Mouse (Mus musculus): ENCODE results near the gene Cdkal1.

GRCm38 (mm10) chr13:29768104-29768503, 87.4 kb downstream of the Cdkal1 start:
- no peak for TF ChIP-seq CTCF (IDR thresholded peaks at IDR 0.05; ENCODE audit: borderline replicate concordance, control insufficient read depth, extremely low read depth, insufficient read depth, low read length, poor library complexity)
- TF ChIP-seq POLR2A (IDR thresholded peaks at IDR 0.05; ENCODE audit: control insufficient read depth, extremely low read depth, insufficient read depth, low read length, poor library complexity): no peak

Measured in thymus, adult 2 months (tissue).